Mouse (Mus musculus) lung, adult 2 months (tissue): Measurements from ENCODE around the gene Bckdhb. TPM values are rescaled to one million over a fixed set of nuclear protein-coding genes. Genes with fewer than 3 reads are reported as not detected.
"Not testable (repeated sequence)": the region's sequence is repeated elsewhere in the genome, so short reads cannot be mapped to it uniquely, and the experiment has no call there.

Source experiments
- DNase-seq: peaks from one replicate; pipeline ENCODE4 v3.0.0; 2022
- H3K4me1 ChIP-seq: fragments of 200-500 bp; 2 replicates; pipeline ENCODE4 v1.6.1; 2011; ENCODE audit warnings: low read length; ENCODE audit not compliant: control insufficient read depth, insufficient read depth
- H3K4me3 ChIP-seq: fragments of 200-500 bp; replicated peaks from 2 replicates; pipeline ENCODE3; 2011; ENCODE audit warnings: low read depth, mild to moderate bottlenecking, control low read depth, low read length; ENCODE audit errors: extremely low read depth
- CTCF ChIP-seq: fragments of 200-500 bp; IDR thresholded peaks from 2 replicates; pipeline ENCODE4 v1.5.1; 2011; ENCODE audit warnings: mild to moderate bottlenecking, low read length, control low read depth; ENCODE audit not compliant: insufficient read depth
- POLR2A ChIP-seq: fragments of 200-500 bp; IDR thresholded peaks from 2 replicates; pipeline ENCODE4 v1.6.1; 2011; ENCODE audit warnings: low read depth, mild to moderate bottlenecking, control low read depth, low read length, borderline replicate concordance; ENCODE audit errors: extremely low read depth
- WGBS: fragments of 180-500 bp; shearing (Covaris S2); methylation state at CpG from one replicate; pipeline ENCODE4 v1.1.7; 2018; 5-methylcytosine and 5-hydroxymethylcytosine counted together
- polyA plus RNA-seq: library from polyadenylated mRNA; depleted of rRNA; stranded (reverse); fragments of >200 nt; gene quantifications from 2 replicates; pipeline ENCODE4 v1.2.3, GENCODE M21; 2012

The Bckdhb gene
- polyA plus RNA-seq, 1 experiment, result 13.9 TPM

DNA sequence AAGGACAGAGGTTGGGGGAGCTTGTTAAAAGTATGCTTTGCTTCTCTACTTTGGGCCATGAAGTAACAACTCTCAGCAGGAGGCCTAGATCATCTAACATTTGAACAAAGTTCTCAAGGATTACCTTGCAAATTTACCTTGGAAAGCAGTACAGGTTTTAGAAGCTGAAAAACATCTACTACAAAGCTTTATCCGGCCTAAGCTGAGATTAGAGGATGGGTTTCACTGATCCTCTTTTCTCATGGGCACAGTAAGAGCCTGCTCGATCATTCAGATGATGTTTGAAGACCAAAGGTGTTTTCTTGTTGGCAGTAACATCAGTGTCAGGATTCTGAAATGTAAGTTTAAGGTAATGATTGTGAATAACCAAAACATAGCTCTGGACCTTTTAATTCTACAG is 14.0 kb upstream of the Bckdhb start:
- Histone ChIP-seq H3K4me1 (no peaks in the 10 kb centered on the region), H3K4me3 (no peak overlapping the region)
- no peak for DNase-seq
- no peak for TF ChIP-seq CTCF
- no peak for TF ChIP-seq POLR2A
- 86% methylated on average over 2 of the region's 2 CpGs for WGBS

DNA sequence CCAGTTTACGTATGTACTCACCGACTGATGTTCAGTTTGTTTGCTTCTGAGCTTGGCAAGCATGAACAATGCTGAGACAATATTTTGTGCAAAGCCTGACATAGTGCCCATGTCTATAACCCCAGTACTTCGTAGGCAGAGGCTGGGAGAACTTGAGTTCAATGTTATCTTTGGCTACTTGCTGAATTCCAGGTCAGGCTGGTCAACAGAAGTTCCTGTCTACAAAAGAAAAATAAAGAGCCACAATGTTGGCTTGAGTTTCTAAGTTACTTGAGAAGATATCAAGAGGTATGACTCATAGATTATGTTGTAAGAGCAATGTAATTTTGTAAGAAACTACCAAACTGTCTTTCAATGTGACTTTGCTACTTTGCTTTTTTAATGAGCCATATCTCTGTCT is 2.9 kb upstream of the Bckdhb start:
- 60% methylated on average over 3 of the region's 3 CpGs for WGBS
- TF ChIP-seq CTCF (no peak), POLR2A (no peak)
- Histone ChIP-seq H3K4me3 (no peak overlapping the region), H3K4me1 (no peaks in the 10 kb centered on the region)
- DNase-seq, result no peak

DNA sequence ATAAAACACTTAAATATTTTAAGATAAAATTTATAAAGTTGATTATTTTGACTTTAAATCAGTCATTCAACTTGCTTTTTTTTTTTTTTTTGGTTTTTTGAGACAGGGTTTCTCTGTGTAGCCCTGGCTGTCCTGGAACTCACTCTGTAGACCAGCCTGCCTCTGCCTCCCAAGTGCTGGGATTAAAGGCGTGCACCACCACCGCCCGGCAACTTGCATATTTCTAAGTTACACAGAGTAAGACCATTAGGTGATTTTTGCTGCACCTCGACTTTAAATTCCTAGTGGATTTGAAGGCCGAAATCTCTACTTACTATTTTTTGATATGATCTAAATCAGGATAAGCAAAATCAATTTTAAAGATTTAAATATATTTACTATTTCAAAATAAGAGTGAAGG is 589 bp upstream of the Bckdhb start:
- Histone ChIP-seq H3K4me1 (no peaks in the 10 kb centered on the region), H3K4me3 (no peak overlapping the region)
- no peak for DNase-seq
- 83% methylated on average over 5 of the region's 5 CpGs for WGBS
- TF ChIP-seq POLR2A (no peak), CTCF (no peak)

DNA sequence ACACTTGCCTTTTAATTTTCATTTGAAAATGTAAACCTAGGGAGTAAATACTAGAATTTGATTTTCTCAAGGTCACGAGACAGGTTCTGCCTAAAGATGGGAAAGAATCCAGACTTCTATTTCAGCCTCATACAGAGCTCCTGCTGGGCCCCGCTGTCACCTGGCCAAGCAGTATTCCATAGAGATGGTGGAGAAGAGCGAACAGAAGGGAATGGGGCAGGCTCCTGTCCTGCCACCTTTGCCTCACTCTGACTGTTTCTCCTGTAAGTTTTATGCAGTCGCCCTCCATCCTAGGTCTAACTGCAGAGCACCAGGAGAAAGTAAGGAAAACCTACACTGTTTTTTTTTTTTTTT is 720 bp downstream of the Bckdhb start:
- Histone ChIP-seq H3K4me3 (no peak overlapping the region), H3K4me1 (no peaks in the 10 kb centered on the region)
- DNase-seq, result no peak
- WGBS, result 62% methylated on average over 4 of the region's 4 CpGs
- TF ChIP-seq POLR2A (no peak), CTCF (no peak)

DNA sequence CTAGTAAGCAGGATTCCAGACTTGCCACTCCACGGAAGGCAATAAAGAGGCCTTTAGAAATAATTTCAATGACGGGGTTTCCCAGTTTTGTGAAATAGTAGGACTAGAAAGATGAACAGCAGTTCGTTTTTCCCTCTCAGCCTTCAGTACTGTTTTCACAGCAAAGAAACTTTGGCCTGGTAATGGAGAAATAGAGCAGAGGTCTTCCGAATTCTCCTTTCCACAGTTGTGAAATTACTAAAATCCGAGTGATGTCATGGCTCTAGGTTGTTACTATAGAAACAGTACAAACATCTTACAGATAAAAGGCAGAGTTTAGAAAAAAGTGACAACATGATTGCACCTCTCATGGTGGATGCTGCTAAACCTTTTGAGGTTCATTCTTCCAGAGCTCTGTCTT is 1.4 kb downstream of the Bckdhb start:
- no peak for TF ChIP-seq CTCF
- no peak for TF ChIP-seq POLR2A
- H3K4me1 ChIP-seq, result no peaks in the 10 kb centered on the region
- no peak for DNase-seq
- WGBS, result 74% methylated on average over 5 of the region's 5 CpGs
- H3K4me3 ChIP-seq, result no peak overlapping the region

DNA sequence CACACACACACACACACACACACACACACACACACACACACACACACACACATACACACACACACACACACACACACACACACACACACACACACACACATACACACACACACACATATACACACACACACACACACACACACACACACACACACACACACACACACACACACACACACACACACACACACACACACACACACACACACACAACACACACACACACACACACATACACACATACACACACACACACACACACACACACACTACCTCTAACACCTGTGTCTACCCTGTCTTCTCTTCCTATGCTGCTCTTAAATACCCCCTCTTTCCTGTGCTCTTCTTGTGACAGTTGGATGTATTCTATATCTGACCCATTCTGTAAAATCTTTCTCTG is 14.6 kb downstream of the Bckdhb start:
- H3K4me1 ChIP-seq, H3K4me3 ChIP-seq: not testable (repeated sequence)

DNA sequence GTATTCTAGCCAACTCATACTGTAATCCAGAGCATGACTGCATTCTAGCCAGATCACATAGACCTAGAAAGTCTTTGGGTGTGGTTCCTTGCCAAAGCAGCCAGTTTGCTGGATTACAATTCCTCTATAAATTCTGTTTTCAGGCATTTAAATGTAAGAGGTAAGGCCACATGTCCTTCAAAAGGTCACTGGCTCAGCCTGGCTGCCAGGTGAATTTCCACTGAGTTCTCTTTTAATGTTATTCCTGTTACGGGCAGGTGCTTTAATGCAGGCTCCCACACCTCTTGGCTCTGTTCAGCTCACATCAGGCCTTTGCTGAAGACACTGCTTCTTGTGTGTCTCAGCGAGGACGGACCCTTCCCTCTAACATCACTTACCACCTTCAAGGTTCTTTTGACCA is 15.1 kb downstream of the Bckdhb start:
- TF ChIP-seq CTCF (no peak), POLR2A (no peak)
- Histone ChIP-seq H3K4me3 (no peak overlapping the region), H3K4me1 (no peaks in the 10 kb centered on the region)
- DNase-seq, result no peak
- WGBS, result 94% methylated on average over 3 of the region's 3 CpGs

More for the DNA sequence above, 14.6 kb downstream of the Bckdhb start:
- DNase-seq, result not testable (repeated sequence)

DNA sequence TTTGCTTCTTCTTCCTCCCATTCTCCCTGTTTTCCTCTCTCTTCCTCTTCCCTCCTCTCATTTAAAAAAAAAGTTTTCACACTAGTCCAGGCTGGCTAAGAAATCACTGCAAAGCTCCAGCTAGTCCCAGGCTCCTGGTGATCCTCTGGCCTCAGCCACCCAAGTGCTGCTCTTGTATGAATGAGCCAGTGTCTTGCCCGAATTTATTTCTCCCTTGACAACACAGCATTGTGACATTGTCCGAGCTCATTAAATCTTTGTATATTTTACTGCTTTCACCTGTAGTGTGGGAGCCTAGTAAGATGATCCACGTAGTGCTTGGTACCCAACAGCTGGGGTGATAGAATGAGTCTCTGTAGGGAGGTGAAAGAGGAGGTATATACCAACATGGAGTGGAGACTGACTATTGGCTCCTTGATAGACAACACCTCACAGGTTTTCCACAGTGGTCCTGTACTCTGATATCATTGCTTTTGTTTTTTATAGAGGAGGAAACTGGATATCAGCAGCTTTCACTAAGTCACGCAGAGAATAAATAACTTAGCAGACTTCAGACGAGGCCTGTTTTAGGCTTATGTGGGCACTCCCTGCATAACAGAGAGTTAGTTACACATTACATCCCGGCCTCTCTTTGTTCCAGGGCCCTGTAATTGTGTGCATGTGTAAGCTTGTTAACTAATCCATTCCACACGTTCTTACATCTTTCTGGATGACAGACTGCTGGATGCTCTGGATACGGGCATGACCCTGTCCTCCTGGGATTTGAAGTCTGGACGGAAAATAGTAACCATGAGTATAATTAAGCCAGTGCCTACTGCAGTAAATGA is 15.8 kb downstream of the Bckdhb start:
- 90% methylated on average over 9 of the region's 9 CpGs for WGBS

DNA sequence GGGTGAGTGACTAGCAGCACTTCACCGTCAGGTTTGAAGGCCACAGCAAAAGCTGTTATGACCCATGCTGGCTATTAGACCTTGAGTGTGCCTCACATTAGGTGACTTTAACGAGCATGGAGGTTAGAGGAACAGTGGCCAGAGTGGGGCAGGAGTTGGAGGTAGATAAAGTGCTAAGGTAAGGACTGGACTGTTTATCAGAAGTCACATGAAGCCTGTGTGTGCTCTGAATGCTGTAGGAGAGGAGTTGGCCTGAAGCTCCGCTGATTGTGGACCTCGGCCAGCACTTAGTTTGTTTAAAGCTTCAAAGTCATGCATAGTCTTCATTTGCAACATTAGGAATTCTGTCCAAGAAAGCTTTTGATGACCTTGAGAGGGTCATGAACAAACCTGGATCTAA is 26.4 kb downstream of the Bckdhb start:
- H3K4me1 ChIP-seq, result no peaks in the 10 kb centered on the region
- no peak overlapping the region for H3K4me3 ChIP-seq
- WGBS, result 55% methylated on average over 4 of the region's 4 CpGs
- no peak for DNase-seq
- no peak for TF ChIP-seq CTCF
- no peak for TF ChIP-seq POLR2A

More for the DNA sequence above, 15.8 kb downstream of the Bckdhb start:
- Histone ChIP-seq H3K4me1 (no peaks in the 10 kb centered on the region), H3K4me3 (no peak overlapping the region)
- TF ChIP-seq POLR2A (no peak), CTCF (no peak)
- no peak for DNase-seq

DNA sequence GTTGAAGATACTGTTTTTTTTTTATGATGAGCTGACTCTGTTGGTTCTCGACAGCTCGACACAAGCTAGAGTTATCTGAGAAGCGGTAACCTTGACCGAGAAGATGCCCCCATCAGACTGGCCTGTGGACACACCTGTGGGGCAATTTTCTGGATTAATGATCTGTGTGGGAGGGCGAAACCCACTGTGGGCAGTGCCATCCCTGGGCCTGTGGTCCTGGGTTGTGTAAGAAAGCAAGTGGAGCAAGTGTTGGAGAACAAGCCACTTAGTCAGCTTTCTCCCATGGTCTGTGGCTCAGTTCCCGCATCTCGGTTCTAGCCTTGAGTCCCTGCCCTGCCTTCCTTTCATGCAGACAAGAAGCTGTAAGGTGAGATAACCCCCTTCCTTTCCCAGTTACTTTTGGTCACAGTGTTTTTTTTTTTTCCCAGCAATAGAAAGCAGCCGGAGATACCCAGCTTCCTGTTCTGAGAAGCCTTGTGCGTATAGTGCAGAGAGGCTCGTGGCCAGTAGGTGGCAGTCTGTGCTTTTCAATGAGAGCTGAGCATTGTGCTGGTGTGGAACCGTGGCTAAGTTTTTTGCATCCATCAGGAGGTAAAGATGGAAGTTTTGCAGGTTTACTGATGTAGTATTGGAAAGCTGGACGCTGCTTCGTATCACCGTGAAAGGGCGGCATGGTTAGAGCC is 31.8 kb downstream of the Bckdhb start:
- no peak overlapping the region for H3K4me3 ChIP-seq
- peak; percentile 66 for DNase-seq
- no peaks in the 10 kb centered on the region for H3K4me1 ChIP-seq
- 47% methylated on average over 15 of the region's 15 CpGs for WGBS
- TF ChIP-seq POLR2A (no peak), CTCF (peak; percentile 93)
